Mouse (Mus musculus) hindbrain, embryonic 11.5 days (tissue): ENCODE data around the gene Magi2. TPM values are rescaled to one million over a fixed set of nuclear protein-coding genes. Genes with fewer than 3 reads are reported as not detected.

Source experiments
- ATAC-seq: fragments of 200-750 bp; cut with Nextera tagmentation; 2 replicates; pipeline ENCODE4 v1.8.0; 2017; ENCODE audit warnings: mild to moderate bottlenecking, moderate TSS enrichment, moderate library complexity; ENCODE audit not compliant: low FRiP score
- DNase-seq: peaks from one replicate; pipeline ENCODE4 v3.0.0-alpha.2; 2015; ENCODE audit warnings: low spot score
- H3K27ac ChIP-seq: fragments of 300-500 bp; sonication (generic); 2 replicates; pipeline ENCODE4 v1.5.1; 2014; ENCODE audit warnings: mild to moderate bottlenecking, low read depth, low read length
- H3K27me3 ChIP-seq: fragments of 300-500 bp; sonication (generic); 2 replicates; pipeline ENCODE4 v1.6.1; 2014; ENCODE audit warnings: mild to moderate bottlenecking, low read length, moderate library complexity, mixed read lengths; ENCODE audit not compliant: control insufficient read depth, insufficient read depth
- H3K36me3 ChIP-seq: fragments of 300-500 bp; sonication (generic); 2 replicates; pipeline ENCODE4 v1.6.1; 2014; ENCODE audit warnings: mild to moderate bottlenecking, low read length, moderate library complexity, mixed read lengths; ENCODE audit not compliant: control insufficient read depth, insufficient read depth
- H3K4me1 ChIP-seq: fragments of 300-500 bp; sonication (generic); replicated peaks from 2 replicates; pipeline ENCODE4 v1.6.1; 2014; ENCODE audit warnings: low read length, mixed read lengths; ENCODE audit not compliant: control insufficient read depth, insufficient read depth
- H3K4me2 ChIP-seq: fragments of 300-500 bp; sonication (generic); replicated peaks from 2 replicates; pipeline ENCODE4 v1.6.1; 2014; ENCODE audit warnings: mild to moderate bottlenecking, low read depth, low read length
- H3K4me3 ChIP-seq: fragments of 300-500 bp; sonication (generic); 2 replicates; pipeline ENCODE4 v1.5.1; 2014; ENCODE audit warnings: low read depth, low read length
- H3K9ac ChIP-seq: fragments of 300-500 bp; sonication (generic); 2 replicates; pipeline ENCODE4 v1.6.1; 2014; ENCODE audit warnings: low read depth, low read length
- H3K9me3 ChIP-seq: fragments of 300-500 bp; sonication (generic); 2 replicates; pipeline ENCODE4 v1.6.1; 2016; ENCODE audit warnings: low read length; ENCODE audit not compliant: control insufficient read depth
- WGBS: fragments of 180-500 bp; shearing (Covaris S2); extraction: QIAGEN DNeasy Blood & Tissue Kit; methylation state at CpG from one replicate; pipeline ENCODE4 v1.1.7; 2014; 5-methylcytosine and 5-hydroxymethylcytosine counted together
- polyA plus RNA-seq: library from polyadenylated mRNA; unstranded; fragments of >200 nt; fragmentation: Nextera tagmentation; extraction: Ambion mirVana; gene quantifications from 2 replicates; pipeline ENCODE4 v1.2.1, GENCODE M21; 2014

The Magi2 gene
- polyA plus RNA-seq, 1 experiment from 2014 or later: 8.7 TPM

GRCm38 (mm10) chr5:19247266-19247665 lies 20.4 kb downstream of the Magi2 start:
- DNase-seq (no peak), ATAC-seq (no peak)
- Histone ChIP-seq H3K4me2 (no peak overlapping the region), H3K4me3 (no peak overlapping the region), H3K9me3 (no peaks in the 10 kb centered on the region), H3K27me3 (no peaks in the 10 kb centered on the region), H3K27ac (no peak overlapping the region), H3K4me1 (no peaks in the 10 kb centered on the region), H3K36me3 (no peaks in the 10 kb centered on the region), H3K9ac (no peak overlapping the region)
- WGBS: 73% methylated on average over 3 of the region's 3 CpGs

DNA sequence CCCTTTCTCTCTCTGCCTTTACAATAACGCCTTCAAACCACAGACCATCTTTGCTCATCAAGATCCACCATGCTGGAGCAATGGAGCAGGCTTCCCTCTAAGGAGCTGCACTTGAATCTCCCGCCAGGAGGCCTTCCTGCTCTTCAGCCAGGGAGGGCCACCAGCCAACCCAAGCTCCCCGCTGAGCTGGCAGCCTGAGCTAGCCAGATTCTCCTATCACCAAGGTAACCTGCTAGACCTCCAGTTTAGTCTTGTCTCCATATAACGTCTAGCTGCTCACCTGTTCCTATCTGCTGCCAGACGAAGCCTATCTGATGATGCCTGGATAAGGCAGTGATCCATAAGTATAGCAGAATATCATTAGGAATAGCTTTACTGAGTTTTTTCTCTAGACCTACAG lies 36.0 kb downstream of the Magi2 start:
- H3K36me3 ChIP-seq: no peaks in the 10 kb centered on the region
- DNase-seq (no peak), ATAC-seq (no peak)
- no peak overlapping the region for H3K27ac ChIP-seq
- no peaks in the 10 kb centered on the region for H3K27me3 ChIP-seq
- no peaks in the 10 kb centered on the region for H3K4me1 ChIP-seq
- no peak overlapping the region for H3K9ac ChIP-seq
- H3K9me3 ChIP-seq: no peaks in the 10 kb centered on the region
- 55% methylated on average over 5 of the region's 5 CpGs for WGBS
- H3K4me2 ChIP-seq: no peak overlapping the region
- no peak overlapping the region for H3K4me3 ChIP-seq

- H3K27me3 ChIP-seq: no peaks in the 10 kb centered on the region
- WGBS: 62% methylated on average over 2 of the region's 2 CpGs
- no peaks in the 10 kb centered on the region for H3K4me1 ChIP-seq
- H3K9me3 ChIP-seq: no peaks in the 10 kb centered on the region
- H3K4me2 ChIP-seq: no peak overlapping the region
- no peak overlapping the region for H3K9ac ChIP-seq
- H3K4me3 ChIP-seq: no peak overlapping the region
- H3K36me3 ChIP-seq: no peaks in the 10 kb centered on the region
- ATAC-seq (no peak), DNase-seq (peak; percentile 18)
- no peak overlapping the region for H3K27ac ChIP-seq
Measured at GRCm38 (mm10) chr5:19264627-19265026, 37.8 kb downstream of the Magi2 start.

GRCm38 (mm10) chr5:19292581-19292980 lies 65.7 kb downstream of the Magi2 start:
- no peak overlapping the region for H3K4me3 ChIP-seq
- no peak overlapping the region for H3K9ac ChIP-seq
- no peaks in the 10 kb centered on the region for H3K36me3 ChIP-seq
- no peak for DNase-seq
- 91% methylated on average over 3 of the region's 3 CpGs for WGBS
- no peak overlapping the region for H3K4me2 ChIP-seq
- ATAC-seq: no peak; the same call in 1 of the 2 replicates
- no peaks in the 10 kb centered on the region for H3K4me1 ChIP-seq
- H3K9me3 ChIP-seq: no peaks in the 10 kb centered on the region
- H3K27me3 ChIP-seq: no peaks in the 10 kb centered on the region
- H3K27ac ChIP-seq: no peak overlapping the region

GRCm38 (mm10) chr5:19306656-19307055 lies 79.8 kb downstream of the Magi2 start:
- no peak overlapping the region for H3K9ac ChIP-seq
- H3K9me3 ChIP-seq: no peaks in the 10 kb centered on the region
- H3K4me3 ChIP-seq: no peak overlapping the region
- WGBS: 92% methylated on average over 6 of the region's 6 CpGs
- DNase-seq (no peak), ATAC-seq (no peak)
- H3K36me3 ChIP-seq: no peaks in the 10 kb centered on the region
- no peak overlapping the region for H3K4me2 ChIP-seq
- no peaks in the 10 kb centered on the region for H3K27me3 ChIP-seq
- H3K4me1 ChIP-seq: no peaks in the 10 kb centered on the region
- H3K27ac ChIP-seq: no peak overlapping the region

GRCm38 (mm10) chr5:19309870-19310269 lies 83.0 kb downstream of the Magi2 start:
- Histone ChIP-seq H3K27ac (no peak overlapping the region), H3K9me3 (no peaks in the 10 kb centered on the region), H3K4me3 (no peak overlapping the region), H3K9ac (no peak overlapping the region), H3K36me3 (no peaks in the 10 kb centered on the region), H3K27me3 (no peaks in the 10 kb centered on the region), H3K4me2 (no peak overlapping the region), H3K4me1 (no peaks in the 10 kb centered on the region)
- WGBS: 72% methylated on average over 1 of the region's 1 CpGs
- ATAC-seq (no peak), DNase-seq (no peak)

DNA sequence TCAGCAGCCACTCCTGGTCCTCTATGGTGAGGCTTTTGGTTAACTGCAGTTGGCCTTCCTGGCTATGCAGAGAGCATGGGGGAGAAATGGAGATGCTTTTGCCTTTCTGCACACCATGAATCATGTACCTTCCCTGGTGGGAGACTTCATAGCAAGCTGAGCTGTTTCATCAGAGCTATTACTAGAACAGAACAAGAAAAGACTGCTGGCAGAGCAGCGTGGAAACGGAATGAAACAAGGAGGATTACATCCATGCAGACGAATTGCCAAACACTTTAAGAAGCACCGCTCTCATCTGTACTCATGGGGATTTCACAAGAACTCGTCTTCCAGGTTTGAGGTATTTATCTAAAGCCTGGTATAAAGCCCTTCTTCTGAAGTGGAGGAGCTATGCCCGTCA lies 95.7 kb downstream of the Magi2 start:
- Histone ChIP-seq H3K4me1 (no peaks in the 10 kb centered on the region), H3K4me3 (no peak overlapping the region), H3K9me3 (no peaks in the 10 kb centered on the region), H3K36me3 (no peaks in the 10 kb centered on the region), H3K9ac (no peak overlapping the region), H3K27me3 (no peaks in the 10 kb centered on the region), H3K27ac (no peak overlapping the region), H3K4me2 (no peak overlapping the region)
- 83% methylated on average over 6 of the region's 6 CpGs for WGBS
- ATAC-seq (no peak), DNase-seq (no peak)

GRCm38 (mm10) chr5:19337561-19337960 lies 110.7 kb downstream of the Magi2 start:
- ATAC-seq: no peak
- H3K27ac ChIP-seq: no peak overlapping the region
- WGBS: 65% methylated on average over 2 of the region's 2 CpGs

GRCm38 (mm10) chr5:19368175-19368574 lies 141.3 kb downstream of the Magi2 start:
- DNase-seq: no peak
- H3K27ac ChIP-seq: no peak overlapping the region
- H3K4me1 ChIP-seq: no peaks in the 10 kb centered on the region
- no peak overlapping the region for H3K4me3 ChIP-seq
- no peaks in the 10 kb centered on the region for H3K27me3 ChIP-seq
- ATAC-seq: no peak
- no peak overlapping the region for H3K9ac ChIP-seq
- no peaks in the 10 kb centered on the region for H3K9me3 ChIP-seq
- WGBS: 88% methylated on average over 1 of the region's 1 CpGs
- H3K36me3 ChIP-seq: no peaks in the 10 kb centered on the region
- no peak overlapping the region for H3K4me2 ChIP-seq

More at GRCm38 (mm10) chr5:19337561-19337960, 110.7 kb downstream of the Magi2 start:
- no peaks in the 10 kb centered on the region for H3K36me3 ChIP-seq
- no peaks in the 10 kb centered on the region for H3K27me3 ChIP-seq
- H3K9ac ChIP-seq: no peak overlapping the region
- H3K4me1 ChIP-seq: no peaks in the 10 kb centered on the region
- DNase-seq: no peak
- H3K4me2 ChIP-seq: no peak overlapping the region
- no peak overlapping the region for H3K4me3 ChIP-seq
- H3K9me3 ChIP-seq: no peaks in the 10 kb centered on the region
